11 mouse cellular contexts compared by ENCODE assay signal in the genomic region with DNA sequence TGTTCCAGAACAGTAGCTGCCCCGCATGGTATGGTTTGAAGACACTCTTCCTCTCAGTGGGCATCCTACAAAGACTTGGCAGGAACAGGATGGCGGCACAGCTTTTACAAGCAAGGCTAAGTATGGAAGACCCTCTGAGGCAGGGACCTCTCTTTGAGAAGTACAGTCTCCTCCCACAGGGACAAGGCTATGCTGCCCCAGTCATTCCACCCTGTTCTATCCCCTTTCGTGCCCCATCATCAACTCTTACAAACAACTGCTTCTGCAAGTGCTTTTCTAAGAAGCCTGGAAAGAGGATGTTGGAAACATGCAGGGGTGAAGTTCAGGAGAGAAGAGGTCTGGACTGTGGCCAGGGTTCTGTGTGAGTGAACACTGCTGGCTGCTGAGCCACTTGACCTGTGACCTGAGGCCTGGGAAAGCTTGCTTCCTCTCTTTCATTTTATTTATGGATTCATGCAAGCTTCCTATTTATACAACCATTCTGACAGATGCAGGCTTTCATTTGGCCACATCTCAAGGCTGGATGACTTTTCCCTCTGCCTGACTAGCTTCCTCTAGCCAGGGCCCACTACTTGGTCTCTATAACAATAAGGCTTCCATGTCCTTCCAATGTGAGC.
A peak's percentile ranks its signal among the peaks of the same experiment; 100 is the strongest.
DNase-seq lines count a peak whose midpoint lies in the region; ATAC-seq and TF ChIP-seq lines count a peak whose summit lies in the region.
"Had no signal": no experiment of that assay in that cellular context is flagged by ENCODE, and none has a peak within 500 bp of the region (broad histone marks: within the 10 kb centered on the region; RNA-seq: fewer than 3 reads in every experiment).

No protein-coding gene starts in this region.

- intact Hi-C loops in heart, postnatal 14 days (cut with DNase I) = loop anchor here (2.0 kb wide), 1 partner anchor 36 kb away; no protein-coding TSS in a partner anchor

- peak; percentile 53 for DNase-seq in NIH3T3 (ENCODE audit: low read depth)
- DNase-seq in brain, embryonic 14.5 days (ENCODE audit: low read depth) = peak; percentile 47
- DNase-seq in heart, postnatal 14 days = peak; percentile 75 to 76
- peak; percentile 10 for DNase-seq in lung, adult 2 months
- no peak for DNase-seq in thymus, postnatal 10 days (ENCODE audit: low spot score in 2 of 2)
- DNase-seq in right cerebral cortex, postnatal 25 days = no peak
- no peak for DNase-seq in B cell, adult 2 months

- H3K4me3 ChIP-seq in lung, adult 2 months (replicated peaks; ENCODE audit: extremely low read depth, low read depth, low read length) = no peak overlapping the region
- H3K4me3 ChIP-seq: embryonic facial prominence, embryonic 15.5 days; limb, embryonic 15.5 days had no signal

- no peak for TF ChIP-seq CTCF in brain, embryonic 14.5 days (IDR thresholded peaks at IDR 0.05; ENCODE audit: borderline replicate concordance, extremely low read depth, insufficient read depth, insufficient read length)
- no peak for TF ChIP-seq CTCF in lung, adult 2 months (IDR thresholded peaks at IDR 0.05; ENCODE audit: insufficient read depth, low read length)

- 57% methylated on average over 3 of the region's 3 CpGs for WGBS in lung, adult 2 months

- H3K4me1 ChIP-seq in lung, adult 2 months (ENCODE audit: control insufficient read depth, insufficient read depth, low read length) = peaks cover 7% of the 10 kb centered on the region
- H3K4me1 ChIP-seq: embryonic facial prominence, embryonic 15.5 days; limb, embryonic 15.5 days had no signal

- no peak for TF ChIP-seq POLR2A in brain, embryonic 14.5 days (IDR thresholded peaks at IDR 0.05; ENCODE audit: borderline replicate concordance, extremely low read depth, insufficient read depth, insufficient read length, poor library complexity, severe bottlenecking)
- TF ChIP-seq POLR2A in lung, adult 2 months (IDR thresholded peaks at IDR 0.05; ENCODE audit: borderline replicate concordance, extremely low read depth, low read depth, low read length) = no peak

- ATAC-seq in activated CD4-positive, CD25-positive, alpha-beta regulatory T cell, adult 4 months = no peak
- ATAC-seq: Patski had no signal

Comparison
In these comparisons a context has a peak if more than half of its experiments do, and no peak if none do; other contexts are left out.
1. DNase-seq: peak in NIH3T3 (single experiment), brain, embryonic 14.5 days (single experiment), heart, postnatal 14 days (2 of 2) and lung, adult 2 months (single experiment); none in thymus, postnatal 10 days (0 of 2), right cerebral cortex, postnatal 25 days (single experiment) and B cell, adult 2 months (0 of 2).